Mouse (Mus musculus): ENCODE results near the gene Ccdc187.
A peak's percentile ranks its signal among the peaks of the same experiment; 100 is the strongest.

Gene Ccdc187

GRCm38 (mm10) chr2:26294457-26294856 is at the start of gene Ccdc187:
Gene Ccdc187, minus strand, starts transcription at chr2:26294557.
- DNase-seq (ENCODE audit: low read depth, low spot score): no peak

DNA sequence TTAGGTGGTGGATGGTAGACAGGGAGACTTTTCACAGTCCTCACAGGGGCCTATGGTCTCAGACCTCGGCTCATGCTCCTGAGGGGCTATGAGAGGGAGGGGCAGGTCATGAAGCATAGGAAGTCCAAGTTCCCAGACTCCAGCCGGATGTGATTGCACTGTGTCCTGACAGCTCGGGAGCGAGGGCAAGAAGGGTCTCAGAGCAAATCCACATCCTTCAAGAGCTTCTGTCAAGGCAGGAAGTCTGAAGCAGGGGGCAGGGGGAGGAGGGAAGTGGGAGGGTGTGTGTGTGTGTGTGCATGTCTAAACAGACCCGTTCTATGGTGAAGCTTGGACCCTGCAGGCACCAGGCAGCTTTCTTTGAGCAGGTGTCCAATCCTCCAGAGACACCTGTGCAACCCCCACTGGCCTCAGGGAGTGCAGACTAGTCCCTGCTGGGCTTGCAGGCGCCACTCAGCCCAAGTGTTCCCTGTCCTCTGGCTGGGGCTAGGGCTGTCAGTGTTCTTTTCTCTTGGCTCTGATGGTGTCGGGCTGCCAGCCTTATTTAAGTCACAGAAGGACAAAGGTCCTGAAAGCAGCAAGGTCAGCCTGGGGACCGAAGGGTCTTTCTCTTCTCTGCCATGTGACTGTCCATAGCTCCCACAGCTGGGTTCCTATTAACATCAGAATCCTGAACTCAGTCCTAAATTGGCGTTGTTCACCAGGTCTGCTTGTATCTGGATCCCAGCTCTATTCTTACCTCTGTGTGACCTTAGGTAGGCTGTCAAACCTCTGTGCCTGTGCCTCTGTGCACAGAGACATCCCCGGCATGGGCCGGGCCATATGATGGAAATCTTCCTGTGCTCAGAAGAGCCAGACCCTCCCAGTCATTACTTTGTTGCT is 48.5 kb upstream of the Ccdc187 start:
- no peak for DNase-seq (ENCODE audit: low read depth, low spot score)

GRCm38 (mm10) chr2:26342044-26342443 is 47.7 kb upstream of the Ccdc187 start:
- DNase-seq (ENCODE audit: low read depth, low spot score): peak; percentile 90

DNA sequence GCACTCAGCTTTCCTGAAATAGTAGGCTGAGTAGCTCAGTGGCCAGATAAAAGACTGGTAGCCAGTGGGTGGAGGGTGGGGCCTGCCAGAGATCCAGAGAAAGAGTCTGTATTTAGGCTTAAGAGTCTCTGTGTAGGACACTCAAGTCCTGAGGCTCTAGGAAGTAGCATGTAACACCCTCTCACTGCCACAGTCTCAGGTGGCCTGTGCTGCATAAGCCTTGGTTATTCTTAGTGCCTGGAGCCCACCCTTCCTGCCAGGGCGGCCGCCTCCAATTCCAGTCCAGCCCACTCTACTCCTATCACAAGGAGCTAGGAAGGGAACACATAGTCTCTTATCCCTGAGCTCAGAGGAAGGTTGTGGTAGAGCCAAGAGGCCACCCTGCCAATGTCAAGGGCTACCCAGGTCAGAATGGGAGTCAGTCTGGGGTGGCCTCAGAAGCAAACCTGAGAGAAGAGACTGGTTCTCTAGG is 47.2 kb upstream of the Ccdc187 start:
- no peak for DNase-seq (ENCODE audit: low read depth, low spot score)

DNA sequence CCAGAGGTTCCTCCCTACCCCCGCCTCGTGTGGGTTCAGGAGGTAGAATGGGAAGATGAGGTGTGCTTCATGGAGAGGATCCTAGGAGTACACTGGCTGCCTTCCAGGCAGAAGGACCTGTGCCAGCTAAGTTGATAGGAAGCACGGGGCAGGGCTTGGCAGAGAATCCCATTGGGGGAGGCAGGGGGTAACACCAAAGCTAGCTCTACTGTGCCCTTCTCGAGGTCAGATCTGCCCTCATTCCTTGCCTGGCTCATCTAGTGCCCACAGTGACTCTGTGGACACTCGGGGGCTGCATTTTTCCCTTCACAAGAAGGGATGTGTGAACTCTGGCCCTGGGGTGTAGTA is 44.8 kb upstream of the Ccdc187 start:
- no peak for DNase-seq (ENCODE audit: low read depth, low spot score)

GRCm38 (mm10) chr2:26338302-26339203 is 44.2 kb upstream of the Ccdc187 start:
- DNase-seq (ENCODE audit: low read depth, low spot score): no peak

- DNase-seq (ENCODE audit: low read depth, low spot score): no peak
These were observed 36.3 kb upstream of the Ccdc187 start for GRCm38 (mm10) chr2:26330702-26331101.

DNA sequence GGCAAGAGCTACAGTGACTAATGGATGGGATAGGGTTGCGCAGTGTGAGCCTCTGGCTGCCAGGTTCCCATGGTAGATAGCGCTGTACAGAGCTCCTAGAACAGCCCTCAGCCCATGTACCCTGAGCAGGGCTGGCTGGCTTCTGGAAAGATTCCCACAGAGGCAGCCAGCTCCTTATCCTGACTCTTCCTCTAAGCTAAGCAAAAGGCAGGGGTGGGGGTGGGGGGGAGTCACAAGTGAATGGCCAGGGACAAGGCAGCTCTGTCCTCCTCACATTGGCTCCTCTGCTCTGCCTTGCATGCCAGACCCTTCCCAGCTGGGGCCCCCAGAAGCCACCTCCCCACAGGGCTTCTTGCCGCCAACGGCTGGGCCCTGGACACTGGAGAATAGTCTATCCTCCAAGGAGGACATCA is 35.7 kb upstream of the Ccdc187 start:
- no peak for DNase-seq (ENCODE audit: low read depth, low spot score)

- no peak for DNase-seq (ENCODE audit: low read depth, low spot score)
These were observed 35.0 kb upstream of the Ccdc187 start for GRCm38 (mm10) chr2:26329402-26329801.

DNA sequence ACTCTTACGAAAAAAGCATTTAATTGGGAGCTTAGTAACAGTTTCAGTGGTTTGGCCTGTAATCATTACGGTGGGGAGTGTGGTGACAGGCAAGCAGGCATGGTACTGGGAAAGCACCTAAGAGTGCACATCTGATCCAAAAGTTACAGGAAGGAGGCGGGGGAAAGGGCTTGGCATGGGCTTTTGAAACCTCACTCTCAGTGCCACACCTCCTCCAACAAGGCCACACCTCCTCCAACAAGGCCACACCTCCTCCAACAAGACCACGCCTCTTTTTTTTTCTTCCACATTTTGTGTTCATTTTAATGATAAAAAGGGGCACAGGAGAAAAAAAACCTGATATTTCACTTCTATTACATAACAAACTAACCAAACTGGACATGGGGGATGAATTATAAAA is 33.5 kb upstream of the Ccdc187 start:
- no peak for DNase-seq (ENCODE audit: low read depth, low spot score)

DNA sequence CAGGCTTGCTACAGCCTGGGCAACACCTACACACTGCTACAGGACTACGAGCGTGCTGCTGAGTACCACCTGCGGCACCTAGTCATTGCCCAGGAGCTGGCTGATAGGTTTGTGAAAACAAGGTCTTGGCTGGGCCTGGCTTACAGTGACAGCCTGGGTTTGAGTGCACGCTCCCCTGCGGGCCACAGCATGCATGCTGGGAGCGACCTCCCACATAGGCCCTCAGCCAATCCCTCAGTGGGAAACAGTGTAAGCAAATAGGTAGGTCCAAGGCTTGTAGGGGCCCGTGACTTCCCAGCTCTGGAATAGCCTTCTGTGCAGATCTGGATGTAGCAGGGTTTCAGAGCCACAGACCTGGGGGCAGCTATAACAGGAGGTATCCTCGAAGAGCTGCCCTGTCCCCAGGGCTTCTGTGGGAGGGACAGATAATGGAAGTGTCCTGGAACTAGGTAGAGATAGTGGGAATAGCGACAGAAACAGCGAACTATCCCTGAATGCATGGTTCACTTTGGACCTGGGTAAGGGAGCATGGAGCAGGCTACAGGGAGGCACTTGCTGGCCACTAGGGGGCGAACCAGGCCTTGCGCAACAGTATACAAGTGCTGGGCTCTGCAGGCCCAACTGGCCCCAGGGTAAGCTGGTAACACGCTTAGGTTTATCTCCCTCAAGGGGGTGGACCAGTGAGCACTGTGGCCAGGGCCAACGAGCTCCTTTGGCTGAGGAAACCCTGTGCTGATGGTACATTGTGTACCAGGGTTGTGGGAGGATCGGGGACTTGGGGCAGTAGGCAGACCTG is 31.2 kb upstream of the Ccdc187 start:
- DNase-seq (ENCODE audit: low read depth, low spot score): no peak

DNA sequence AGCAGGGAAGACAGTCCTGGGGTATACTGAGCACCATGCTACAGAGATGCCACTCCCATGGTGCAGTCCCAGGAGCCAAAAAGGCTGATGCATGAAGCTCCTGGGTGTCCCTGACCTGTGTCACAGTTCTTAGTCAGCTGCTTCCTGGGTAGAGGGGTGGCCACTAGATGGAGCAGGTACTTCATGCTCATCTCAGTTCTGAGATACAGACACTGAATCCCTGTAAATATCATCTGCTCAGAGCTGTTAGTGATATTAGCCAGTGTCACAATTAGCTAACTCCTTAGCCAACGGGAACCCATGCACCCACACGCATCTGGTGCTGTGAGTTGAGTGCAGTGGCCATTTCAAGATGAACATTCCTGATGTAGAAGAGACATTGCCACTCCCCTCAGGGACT is 30.6 kb upstream of the Ccdc187 start:
- DNase-seq (ENCODE audit: low read depth, low spot score): no peak

GRCm38 (mm10) chr2:26323589-26324325 is 29.4 kb upstream of the Ccdc187 start:
- no peak for DNase-seq (ENCODE audit: low read depth, low spot score)

DNA sequence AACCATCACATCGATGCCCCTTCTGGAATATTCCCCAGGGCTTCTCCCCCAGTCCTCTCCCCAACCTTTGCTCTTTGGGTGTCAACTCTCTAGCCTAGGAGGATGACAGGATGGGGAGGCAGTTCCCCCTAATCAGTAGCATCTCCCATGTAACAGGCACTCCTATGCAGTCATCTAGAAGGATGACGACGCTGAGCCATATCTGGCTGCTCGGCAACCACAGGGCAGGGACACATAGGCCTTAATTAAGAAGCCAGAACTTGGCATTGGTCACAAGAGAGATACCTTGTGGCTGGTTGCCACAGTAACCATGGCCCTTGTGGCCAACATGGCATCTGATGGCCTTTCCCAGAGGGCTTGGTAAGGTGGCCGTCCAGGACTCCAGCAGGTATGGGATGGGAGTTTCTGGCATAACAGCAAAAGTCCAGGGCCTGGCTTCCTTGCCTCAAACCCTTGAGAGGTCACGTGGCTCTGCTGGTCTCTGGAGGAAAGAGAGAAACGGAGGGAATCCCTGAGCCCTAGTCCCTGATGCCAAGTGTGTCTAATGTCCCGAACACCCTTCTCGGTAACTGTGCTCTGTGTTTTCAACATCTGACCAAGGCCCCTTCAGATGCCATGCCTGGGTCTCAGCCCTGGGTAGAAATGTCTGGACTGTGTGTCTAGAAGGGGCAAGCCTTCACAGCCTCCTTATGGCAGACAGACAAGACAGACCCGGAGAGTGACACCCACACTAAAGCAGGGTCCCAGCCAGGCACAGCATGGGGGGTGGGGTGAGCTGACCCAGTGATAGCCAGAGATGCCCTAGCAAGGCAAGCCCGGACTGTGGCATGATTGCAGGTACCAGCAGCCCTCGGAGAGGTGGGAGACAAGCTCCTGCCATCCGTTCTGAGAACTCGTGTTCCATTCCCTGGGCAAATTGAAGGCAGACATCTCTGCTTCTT is 26.2 kb upstream of the Ccdc187 start:
- DNase-seq (ENCODE audit: low read depth, low spot score): no peak

- no peak for DNase-seq (ENCODE audit: low read depth, low spot score)
These were observed 25.3 kb upstream of the Ccdc187 start for GRCm38 (mm10) chr2:26319519-26320244.

DNA sequence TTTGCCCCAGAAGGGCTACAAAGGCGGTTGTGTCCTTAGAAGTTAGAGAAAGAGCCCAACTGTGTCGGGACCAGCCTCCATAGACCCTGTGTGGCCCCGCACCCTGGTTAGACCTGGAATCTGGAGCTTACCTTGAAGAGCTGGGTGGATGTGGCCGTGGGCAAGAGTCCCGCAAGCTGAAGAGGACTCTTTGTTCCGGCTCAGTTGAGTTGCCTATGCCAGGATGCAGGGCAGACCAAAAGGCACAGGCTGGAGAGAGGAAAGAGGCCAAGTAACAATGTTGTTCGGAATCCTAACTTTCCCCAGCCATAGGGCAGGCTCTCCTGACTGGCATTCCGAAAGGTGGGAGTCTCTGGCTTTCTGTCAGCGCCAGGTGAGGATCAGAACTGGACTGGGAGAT is 24.8 kb upstream of the Ccdc187 start:
- no peak for DNase-seq (ENCODE audit: low read depth, low spot score)

- no peak for DNase-seq (ENCODE audit: low read depth, low spot score)
These were observed 23.8 kb upstream of the Ccdc187 start for GRCm38 (mm10) chr2:26317991-26318672.

GRCm38 (mm10) chr2:26317371-26317770 is 23.0 kb upstream of the Ccdc187 start:
- DNase-seq (ENCODE audit: low read depth, low spot score): no peak

All from telencephalon, adult 2 months (tissue).